Mouse (Mus musculus) limb, embryonic 11.5 days (tissue): Measurements from ENCODE around the gene Foxo1. TPM values are rescaled to one million over a fixed set of nuclear protein-coding genes. Genes with fewer than 3 reads are reported as not detected.

ENCODE experiments used
- ATAC-seq: fragments of 200-750 bp; cut with Nextera tagmentation; 2 replicates; pipeline ENCODE4 v1.8.0; 2017; ENCODE audit warnings: low read depth; ENCODE audit not compliant: insufficient number of reproducible peaks, low FRiP score, low TSS enrichment
- DNase-seq: peaks from one replicate; pipeline ENCODE4 v3.0.0-alpha.2; 2015; ENCODE audit warnings: low spot score
- H3K27ac ChIP-seq: fragments of 300-500 bp; sonication (generic); replicated peaks from 2 replicates; pipeline ENCODE4 v1.5.1; 2014; ENCODE audit warnings: low read depth, mild to moderate bottlenecking, low read length
- H3K27me3 ChIP-seq: fragments of 300-500 bp; sonication (generic); 2 replicates; pipeline ENCODE4 v1.6.1; 2014; ENCODE audit warnings: mild to moderate bottlenecking, low read length, mixed read lengths; ENCODE audit not compliant: control insufficient read depth, insufficient read depth
- H3K36me3 ChIP-seq: fragments of 300-500 bp; sonication (generic); 2 replicates; pipeline ENCODE4 v1.6.1; 2014; ENCODE audit warnings: mild to moderate bottlenecking, low read length, moderate library complexity, mixed read lengths; ENCODE audit not compliant: control insufficient read depth, insufficient read depth
- H3K4me1 ChIP-seq: fragments of 300-500 bp; sonication (generic); 2 replicates; pipeline ENCODE4 v1.6.1; 2014; ENCODE audit warnings: low read length, mixed read lengths; ENCODE audit not compliant: control insufficient read depth, insufficient read depth
- H3K4me2 ChIP-seq: fragments of 300-500 bp; sonication (generic); 2 replicates; pipeline ENCODE4 v1.6.1; 2014; ENCODE audit warnings: low read depth, mild to moderate bottlenecking, moderate library complexity; ENCODE audit not compliant: severe bottlenecking
- H3K4me3 ChIP-seq: fragments of 300-500 bp; sonication (generic); 2 replicates; pipeline ENCODE4 v1.5.1; 2014; ENCODE audit warnings: low read depth, low read length
- H3K9ac ChIP-seq: fragments of 300-500 bp; sonication (generic); 2 replicates; pipeline ENCODE4 v1.6.1; 2014; ENCODE audit warnings: mild to moderate bottlenecking, low read length
- H3K9me3 ChIP-seq: fragments of 300-500 bp; sonication (generic); 2 replicates; pipeline ENCODE4 v1.6.1; 2016; ENCODE audit warnings: low read length; ENCODE audit not compliant: control insufficient read depth
- whole genome bisulfite sequencing: fragments of 180-500 bp; shearing (Covaris S2); extraction: QIAGEN DNeasy Blood & Tissue Kit; methylation state at CpG from one replicate; pipeline ENCODE4 v1.1.7; 2014; 5-methylcytosine and 5-hydroxymethylcytosine counted together
- polyA plus RNA-seq: library from polyadenylated mRNA; unstranded; fragments of >200 nt; fragmentation: Nextera tagmentation; extraction: Ambion mirVana; gene quantifications from 2 replicates; pipeline ENCODE4 v1.2.1, GENCODE M21; 2014

The Foxo1 gene
- polyA plus RNA-seq, 1 experiment from 2014 or later: 5.9 TPM

DNA sequence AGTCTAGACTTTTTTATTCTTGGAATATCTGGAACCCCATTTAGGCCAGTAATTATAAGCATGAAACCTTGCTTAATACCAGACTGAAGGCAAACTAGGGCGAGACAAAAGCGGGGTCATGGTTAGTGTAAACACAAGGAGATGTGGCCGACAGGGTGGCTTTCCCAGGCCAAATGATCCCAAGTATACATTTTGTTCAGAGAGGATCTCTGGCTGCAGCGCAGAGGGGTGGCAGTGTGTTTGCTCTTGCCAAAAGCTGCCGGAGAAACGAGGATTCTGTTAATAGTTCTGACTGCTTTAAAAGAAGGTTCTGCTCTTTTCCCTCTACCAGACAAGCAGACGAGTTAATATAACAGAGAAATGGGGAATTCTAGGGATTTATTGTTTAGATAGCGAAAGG is 82.5 kb downstream of the Foxo1 start:
- H3K9me3 ChIP-seq: no peaks in the 10 kb centered on the region
- WGBS: 81% methylated on average over 8 of the region's 8 CpGs
- H3K4me2 ChIP-seq: no peak overlapping the region
- no peak for DNase-seq
- H3K4me3 ChIP-seq: no peak overlapping the region
- ATAC-seq: no peak
- H3K36me3 ChIP-seq: no peaks in the 10 kb centered on the region; the same call in 1 of the 2 replicates
- peaks cover 4% of the 10 kb centered on the region; the same call in 1 of the 2 replicates for H3K4me1 ChIP-seq
- H3K27me3 ChIP-seq: no peaks in the 10 kb centered on the region
- H3K9ac ChIP-seq: no peak overlapping the region
- no peak overlapping the region for H3K27ac ChIP-seq

- 84% methylated on average over 9 of the region's 9 CpGs for WGBS
- no peak for DNase-seq
- no peak overlapping the region for H3K4me3 ChIP-seq
These were observed 83.8 kb downstream of the Foxo1 start for GRCm38 (mm10) chr3:52351901-52352300.

GRCm38 (mm10) chr3:52354203-52354602 is 86.1 kb downstream of the Foxo1 start:
- no peak for DNase-seq
- Histone ChIP-seq H3K27me3 (no peaks in the 10 kb centered on the region), H3K4me3 (no peak overlapping the region), H3K9me3 (no peaks in the 10 kb centered on the region), H3K36me3 (no peaks in the 10 kb centered on the region), H3K9ac (no peak overlapping the region), H3K27ac (no peak overlapping the region), H3K4me1 (no peaks in the 10 kb centered on the region), H3K4me2 (no peak overlapping the region)
- no peak for ATAC-seq
- WGBS: 78% methylated on average over 7 of the region's 7 CpGs

More at GRCm38 (mm10) chr3:52351901-52352300, 83.8 kb downstream of the Foxo1 start:
- no peaks in the 10 kb centered on the region for H3K9me3 ChIP-seq
- no peak overlapping the region for H3K27ac ChIP-seq
- H3K4me2 ChIP-seq: no peak overlapping the region
- H3K9ac ChIP-seq: no peak overlapping the region
- peaks cover 4% of the 10 kb centered on the region; the same call in 1 of the 2 replicates for H3K4me1 ChIP-seq
- H3K36me3 ChIP-seq: no peaks in the 10 kb centered on the region
- no peak for ATAC-seq
- H3K27me3 ChIP-seq: no peaks in the 10 kb centered on the region

GRCm38 (mm10) chr3:52357265-52357953 is 89.3 kb downstream of the Foxo1 start:
- DNase-seq: no peak
- no peak overlapping the region for H3K27ac ChIP-seq
- no peak overlapping the region for H3K4me2 ChIP-seq
- 87% methylated on average over 15 of the region's 15 CpGs for WGBS
- H3K9me3 ChIP-seq: no peaks in the 10 kb centered on the region
- H3K27me3 ChIP-seq: no peaks in the 10 kb centered on the region
- no peak for ATAC-seq
- no peaks in the 10 kb centered on the region for H3K4me1 ChIP-seq
- H3K4me3 ChIP-seq: no peak overlapping the region
- no peak overlapping the region for H3K9ac ChIP-seq
- no peaks in the 10 kb centered on the region for H3K36me3 ChIP-seq

- Histone ChIP-seq H3K9me3 (no peaks in the 10 kb centered on the region), H3K36me3 (no peaks in the 10 kb centered on the region), H3K27ac (no peak overlapping the region), H3K27me3 (no peaks in the 10 kb centered on the region), H3K4me1 (no peaks in the 10 kb centered on the region), H3K4me3 (no peak overlapping the region), H3K4me2 (no peak overlapping the region), H3K9ac (no peak overlapping the region)
- DNase-seq (no peak), ATAC-seq (no peak)
- WGBS: 87% methylated on average over 6 of the region's 6 CpGs
These were observed 96.4 kb downstream of the Foxo1 start for GRCm38 (mm10) chr3:52364576-52364975.

GRCm38 (mm10) chr3:52369204-52369603 is 101.1 kb downstream of the Foxo1 start:
- Histone ChIP-seq H3K27me3 (no peaks in the 10 kb centered on the region), H3K36me3 (no peaks in the 10 kb centered on the region), H3K27ac (no peak overlapping the region), H3K4me2 (no peak overlapping the region), H3K4me3 (no peak overlapping the region), H3K9me3 (no peaks in the 10 kb centered on the region), H3K9ac (no peak overlapping the region), H3K4me1 (no peaks in the 10 kb centered on the region)
- 86% methylated on average over 9 of the region's 9 CpGs for WGBS
- DNase-seq: no peak
- ATAC-seq: no peak

DNA sequence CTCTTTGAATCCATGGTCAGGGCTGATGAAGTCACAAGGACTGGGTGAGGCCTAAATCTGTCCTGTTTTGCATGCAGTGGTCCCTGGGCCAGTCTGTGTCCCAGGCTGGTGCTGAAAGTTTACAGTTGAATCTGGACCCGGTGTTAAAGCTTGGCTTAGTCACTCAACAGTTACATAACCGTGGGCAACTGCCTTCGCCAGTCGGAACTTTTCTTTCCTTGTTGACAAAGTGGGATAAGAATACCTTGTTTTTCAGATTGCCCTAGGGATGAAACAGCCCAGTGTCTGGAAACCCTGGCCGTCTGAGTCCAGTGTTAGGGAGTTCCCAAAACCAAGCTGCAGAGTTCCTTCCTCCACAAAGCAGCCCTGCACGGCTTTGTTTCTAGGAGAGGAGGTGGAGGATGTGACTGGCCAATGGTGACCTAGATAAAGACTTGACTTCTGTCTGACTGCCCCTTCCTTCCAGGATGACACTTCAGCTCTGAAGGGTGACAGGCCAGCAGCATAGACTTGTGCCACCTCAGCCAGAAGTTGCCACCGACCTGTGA is 101.8 kb downstream of the Foxo1 start:
- Histone ChIP-seq H3K4me1 (no peaks in the 10 kb centered on the region), H3K27ac (no peak overlapping the region), H3K9ac (no peak overlapping the region), H3K36me3 (no peaks in the 10 kb centered on the region), H3K4me3 (no peak overlapping the region), H3K27me3 (no peaks in the 10 kb centered on the region), H3K9me3 (no peaks in the 10 kb centered on the region), H3K4me2 (no peak overlapping the region)
- ATAC-seq (no peak), DNase-seq (no peak)
- WGBS: 83% methylated on average over 7 of the region's 7 CpGs

DNA sequence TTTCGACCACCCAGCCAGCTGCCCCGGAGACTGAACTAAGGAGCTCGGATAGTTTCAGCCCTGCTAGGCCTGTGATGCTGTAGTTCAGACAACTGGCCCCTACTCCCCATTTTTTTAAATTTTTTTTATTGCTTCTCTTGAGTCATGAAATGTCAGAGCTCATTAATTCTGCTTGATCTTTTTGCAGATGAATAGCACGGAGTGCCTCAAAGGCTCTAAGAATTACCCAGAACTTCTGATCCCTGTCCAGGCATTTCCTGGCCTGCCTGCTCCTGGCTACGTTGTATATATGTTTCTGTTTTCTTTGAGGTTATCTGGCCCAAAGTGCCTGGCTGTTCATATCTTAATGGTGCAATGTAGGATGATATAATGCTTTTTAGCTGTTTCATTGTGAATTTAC is 108.8 kb downstream of the Foxo1 start:
- Histone ChIP-seq H3K9me3 (no peaks in the 10 kb centered on the region), H3K9ac (no peak overlapping the region), H3K36me3 (no peaks in the 10 kb centered on the region), H3K27me3 (no peaks in the 10 kb centered on the region), H3K4me2 (no peak overlapping the region), H3K4me3 (no peak overlapping the region), H3K27ac (no peak overlapping the region), H3K4me1 (no peaks in the 10 kb centered on the region)
- DNase-seq (no peak), ATAC-seq (no peak)
- WGBS: 71% methylated on average over 5 of the region's 5 CpGs
